Comparison of ENCODE assay signal across 8 mouse cellular contexts in the genomic region with DNA sequence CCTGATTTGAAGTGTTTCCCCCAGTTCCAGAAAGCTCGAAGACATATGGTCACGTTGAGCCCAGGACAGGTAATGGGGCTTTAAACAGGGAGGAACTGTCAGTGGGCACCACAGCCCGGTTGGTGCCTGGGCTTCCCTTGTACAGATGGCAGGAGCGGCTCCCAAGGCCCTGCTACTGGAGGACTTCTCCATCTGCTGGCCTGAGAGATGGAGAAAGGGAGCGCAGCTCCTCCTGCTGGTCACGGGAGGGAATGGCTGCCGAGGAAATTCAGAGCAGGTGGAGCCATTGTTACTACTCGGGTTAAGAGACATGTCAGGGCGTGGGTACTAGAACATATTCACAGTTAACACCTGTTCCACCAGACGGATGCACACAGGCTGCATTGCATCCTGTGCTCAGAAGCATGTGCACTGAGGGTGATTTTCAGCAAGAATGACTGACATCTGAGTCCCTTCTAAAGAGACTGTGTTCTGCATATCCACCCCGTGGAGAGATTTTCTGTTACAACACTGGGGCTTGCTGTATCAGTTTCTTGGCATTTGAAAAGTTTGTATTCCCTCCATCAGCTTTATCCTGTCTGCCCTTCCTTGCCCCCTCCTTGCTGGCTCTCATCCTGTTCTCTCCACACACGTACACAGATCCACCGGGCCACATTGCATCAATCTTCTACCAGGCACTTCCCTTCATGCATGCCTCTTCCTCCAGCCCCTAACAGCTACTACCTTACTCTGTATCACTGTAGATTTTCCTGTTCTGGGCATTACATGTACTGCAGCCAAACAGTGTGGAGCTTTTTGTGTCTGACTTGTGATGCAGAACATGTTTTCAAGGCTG. TPM values are rescaled to one million over a fixed set of nuclear protein-coding genes. Genes with fewer than 3 reads are reported as not detected.
DNase-seq lines count a peak whose midpoint lies in the region; ATAC-seq and TF ChIP-seq lines count a peak whose summit lies in the region.

No protein-coding gene starts in this region.

- no peak overlapping the region for H3K9ac ChIP-seq in embryonic facial prominence, embryonic 14.5 days (ENCODE audit: low read depth, low read length)
- H3K9ac ChIP-seq in heart, embryonic 12.5 days, result no peak overlapping the region
- H3K9ac ChIP-seq in kidney, postnatal 0 days (ENCODE audit: low read depth, low read length), result no peak overlapping the region
- H3K9ac ChIP-seq in liver, adult 2 months (ENCODE audit: low read depth, low read length), result no peak overlapping the region
- H3K9ac ChIP-seq in stomach, embryonic 14.5 days (replicated peaks; ENCODE audit: low read depth, low read length), result no peak overlapping the region

- 0 out of 2 replicates have a peak, but pooled peaks cover 23% of the 10 kb centered on the region for H3K36me3 ChIP-seq in embryonic facial prominence, embryonic 14.5 days (ENCODE audit: control insufficient read depth, insufficient read depth, low read length)
- peaks cover 35% of the 10 kb centered on the region for H3K36me3 ChIP-seq in heart, embryonic 12.5 days
- H3K36me3 ChIP-seq in kidney, postnatal 0 days (ENCODE audit: insufficient read depth, low read length), result no peaks in the 10 kb centered on the region
- no peaks in the 10 kb centered on the region; the same call in 1 of the 2 replicates for H3K36me3 ChIP-seq in liver, adult 2 months (ENCODE audit: control insufficient read depth, insufficient read depth, low read length)
- peaks cover 3% of the 10 kb centered on the region; the same call in 1 of the 2 replicates for H3K36me3 ChIP-seq in stomach, embryonic 14.5 days (ENCODE audit: control insufficient read depth, insufficient read depth, low read length)

- no peaks in the 10 kb centered on the region for H3K79me2 ChIP-seq in liver, adult 2 months (ENCODE audit: control insufficient read depth, insufficient read depth, low read length)

- H3K9me3 ChIP-seq in embryonic facial prominence, embryonic 14.5 days (ENCODE audit: control insufficient read depth, low read length), result no peaks in the 10 kb centered on the region
- H3K9me3 ChIP-seq in heart, embryonic 12.5 days (replicated peaks), result no peaks in the 10 kb centered on the region
- no peaks in the 10 kb centered on the region for H3K9me3 ChIP-seq in kidney, postnatal 0 days (replicated peaks; ENCODE audit: low read length)
- H3K9me3 ChIP-seq in stomach, embryonic 14.5 days (ENCODE audit: control insufficient read depth, low read depth, low read length), result no peaks in the 10 kb centered on the region

- TF ChIP-seq CTCF in kidney, postnatal 0 days (IDR thresholded peaks at IDR 0.05; ENCODE audit: low read depth), result peak; percentile 99
- TF ChIP-seq CTCF in liver, adult 2 months (IDR thresholded peaks at IDR 0.05; ENCODE audit: low read depth, low read length), result peak; percentile 99

- no peaks in the 10 kb centered on the region for H3K27me3 ChIP-seq in embryonic facial prominence, embryonic 14.5 days (replicated peaks; ENCODE audit: control insufficient read depth, insufficient read depth, low read length)
- no peaks in the 10 kb centered on the region for H3K27me3 ChIP-seq in heart, embryonic 12.5 days (replicated peaks)
- no peaks in the 10 kb centered on the region for H3K27me3 ChIP-seq in kidney, postnatal 0 days (ENCODE audit: insufficient read depth, low read length)
- no peaks in the 10 kb centered on the region for H3K27me3 ChIP-seq in liver, adult 2 months (ENCODE audit: control insufficient read depth, insufficient read depth, low read length)
- H3K27me3 ChIP-seq in stomach, embryonic 14.5 days (ENCODE audit: control insufficient read depth, insufficient read depth, low read length), result no peaks in the 10 kb centered on the region

- DNase-seq in A20 (ENCODE audit: low read depth, low spot score), result peak; percentile 73
- peak; percentile 60 to 66 for DNase-seq in adrenal gland, postnatal 4 days (ENCODE audit: low spot score in 2 of 2)
- peak; percentile 71 for DNase-seq in embryonic facial prominence, embryonic 14.5 days (ENCODE audit: low spot score)
- peak; percentile 89 for DNase-seq in kidney, postnatal 0 days (ENCODE audit: low spot score)
- DNase-seq in liver, adult 2 months (ENCODE audit: extremely low read depth, low read depth, low spot score), result peak; percentile 46
- DNase-seq in natural killer cell, adult 2 months (ENCODE audit: low spot score in 2 of 2), result peak; percentile 56 to 72

- H3K4me3 ChIP-seq in embryonic facial prominence, embryonic 14.5 days (ENCODE audit: low read depth, low read length), result no peak overlapping the region
- H3K4me3 ChIP-seq in heart, embryonic 12.5 days, result no peak overlapping the region
- H3K4me3 ChIP-seq in kidney, postnatal 0 days (replicated peaks; ENCODE audit: low read depth, low read length), result no peak overlapping the region
- no peak overlapping the region for H3K4me3 ChIP-seq in liver, adult 2 months (ENCODE audit: insufficient read depth, low read depth, low read length)
- H3K4me3 ChIP-seq in stomach, embryonic 14.5 days (ENCODE audit: low read depth, low read length), result no peak overlapping the region

- no peak overlapping the region for H3K27ac ChIP-seq in embryonic facial prominence, embryonic 14.5 days (replicated peaks; ENCODE audit: low read depth, low read length)
- no peak overlapping the region for H3K27ac ChIP-seq in heart, embryonic 12.5 days (ENCODE audit: poor library complexity, severe bottlenecking)
- no peak overlapping the region for H3K27ac ChIP-seq in kidney, postnatal 0 days
- H3K27ac ChIP-seq in liver, adult 2 months (replicated peaks; ENCODE audit: insufficient read depth, low read depth, low read length), result no peak overlapping the region
- no peak overlapping the region for H3K27ac ChIP-seq in stomach, embryonic 14.5 days (ENCODE audit: low read length)

- WGBS in embryonic facial prominence, embryonic 14.5 days, result 39% methylated on average over 13 of the region's 13 CpGs
- WGBS in heart, embryonic 12.5 days, result 38% methylated on average over 13 of the region's 13 CpGs
- WGBS in kidney, postnatal 0 days, result 34% methylated on average over 13 of the region's 13 CpGs
- 40% methylated on average over 13 of the region's 13 CpGs for WGBS in liver, adult 2 months
- 34% methylated on average over 13 of the region's 13 CpGs for WGBS in stomach, embryonic 14.5 days

- TF ChIP-seq POLR2A in liver, adult 2 months (IDR thresholded peaks at IDR 0.05; ENCODE audit: extremely low read depth, insufficient read depth, low read length), result no peak

- no peaks in the 10 kb centered on the region for H3K4me1 ChIP-seq in embryonic facial prominence, embryonic 14.5 days (ENCODE audit: control insufficient read depth, insufficient read depth, low read length)
- H3K4me1 ChIP-seq in heart, embryonic 12.5 days (replicated peaks), result no peaks in the 10 kb centered on the region
- H3K4me1 ChIP-seq in kidney, postnatal 0 days (replicated peaks; ENCODE audit: insufficient read depth, low read length), result no peaks in the 10 kb centered on the region
- no peaks in the 10 kb centered on the region for H3K4me1 ChIP-seq in liver, adult 2 months (ENCODE audit: control insufficient read depth, insufficient read depth, low read length)
- no peaks in the 10 kb centered on the region for H3K4me1 ChIP-seq in stomach, embryonic 14.5 days (ENCODE audit: control insufficient read depth, insufficient read depth, low read length)

- ATAC-seq in embryonic facial prominence, embryonic 14.5 days (ENCODE audit: low read depth), result peak; percentile 72
- ATAC-seq in heart, embryonic 12.5 days (ENCODE audit: insufficient number of reproducible peaks, low FRiP score), result peak; percentile 42
- ATAC-seq in kidney, postnatal 0 days (replicated peaks; ENCODE audit: low FRiP score, low read depth), result peak; percentile 61; the same call in 1 of the 2 replicates
- peak; percentile 81; the same call in 1 of the 2 replicates for ATAC-seq in stomach, embryonic 14.5 days (ENCODE audit: insufficient number of reproducible peaks, insufficient read depth, low FRiP score, low read depth)

- H3K4me2 ChIP-seq in embryonic facial prominence, embryonic 14.5 days (ENCODE audit: low read depth, low read length), result no peak overlapping the region
- no peak overlapping the region for H3K4me2 ChIP-seq in heart, embryonic 12.5 days
- H3K4me2 ChIP-seq in kidney, postnatal 0 days (ENCODE audit: low read length), result no peak overlapping the region
- H3K4me2 ChIP-seq in stomach, embryonic 14.5 days (replicated peaks; ENCODE audit: low read depth, low read length), result no peak overlapping the region

RNA-seq across cellular contexts. Expression of gene Hspbap1, which starts 47.3 kb away (rescaled TPM):
- 1 to 10 TPM; 5.4 to 5.6 TPM for total RNA-seq in adrenal gland, postnatal 4 days (2021)
- 13.9 and 14.8 TPM in 2 replicates for polyA plus RNA-seq in embryonic facial prominence, embryonic 14.5 days (2014; fragmentation: Nextera tagmentation; extraction: Ambion mirVana)
- 10.7 and 10.9 TPM in 2 replicates for polyA plus RNA-seq in heart, embryonic 12.5 days (2016; fragmentation: Nextera tagmentation; extraction: Ambion mirVana)
- 10.8 and 12.7 TPM in 2 replicates for polyA plus RNA-seq in kidney, postnatal 0 days (2015; fragmentation: Nextera tagmentation; extraction: Ambion mirVana)
- total RNA-seq in liver, adult 2 months (2014; rRNA removed), result 1.9 and 2.0 TPM in 2 replicates
- polyA plus RNA-seq in liver, adult 2 months (2012; rRNA removed), result 1.7 TPM in 2 replicates
- polyA plus RNA-seq in stomach, embryonic 14.5 days (2014; fragmentation: Nextera tagmentation; extraction: Ambion mirVana), result 15.8 TPM in 2 replicates

RNA-seq across cellular contexts. Expression of gene Dirc2, which starts 48.3 kb away (rescaled TPM):
- 10 to 100 TPM; 30.6 to 33.0 TPM for total RNA-seq in adrenal gland, postnatal 4 days (2021)
- polyA plus RNA-seq in embryonic facial prominence, embryonic 14.5 days (2014; fragmentation: Nextera tagmentation; extraction: Ambion mirVana), result 21.9 and 23.9 TPM in 2 replicates
- 14.4 and 15.1 TPM in 2 replicates for polyA plus RNA-seq in heart, embryonic 12.5 days (2016; fragmentation: Nextera tagmentation; extraction: Ambion mirVana)
- 17.3 and 17.7 TPM in 2 replicates for polyA plus RNA-seq in kidney, postnatal 0 days (2015; fragmentation: Nextera tagmentation; extraction: Ambion mirVana)
- total RNA-seq in liver, adult 2 months (2014; rRNA removed), result 13.8 and 15.5 TPM in 2 replicates
- 22.1 and 26.1 TPM in 2 replicates for polyA plus RNA-seq in liver, adult 2 months (2012; rRNA removed)
- 16.7 and 20.5 TPM in 2 replicates for polyA plus RNA-seq in stomach, embryonic 14.5 days (2014; fragmentation: Nextera tagmentation; extraction: Ambion mirVana)

RNA-seq across cellular contexts. Expression of gene Parp14, which starts 53.9 kb away (rescaled TPM):
- total RNA-seq in adrenal gland, postnatal 4 days (2021), result 10 to 100 TPM; 10.8 to 11.1 TPM
- 1.2 and 1.3 TPM in 2 replicates for polyA plus RNA-seq in embryonic facial prominence, embryonic 14.5 days (2014; fragmentation: Nextera tagmentation; extraction: Ambion mirVana)
- polyA plus RNA-seq in heart, embryonic 12.5 days (2016; fragmentation: Nextera tagmentation; extraction: Ambion mirVana), result 0.60 and 0.72 TPM in 2 replicates
- 2.3 and 2.5 TPM in 2 replicates for polyA plus RNA-seq in kidney, postnatal 0 days (2015; fragmentation: Nextera tagmentation; extraction: Ambion mirVana)
- total RNA-seq in liver, adult 2 months (2014; rRNA removed), result 19.5 and 24.5 TPM in 2 replicates
- 3.3 and 4.5 TPM in 2 replicates for polyA plus RNA-seq in liver, adult 2 months (2012; rRNA removed)
- polyA plus RNA-seq in stomach, embryonic 14.5 days (2014; fragmentation: Nextera tagmentation; extraction: Ambion mirVana), result 1.2 and 1.6 TPM in 2 replicates
